Mouse (Mus musculus) lung, adult 10 weeks (tissue): Measurements from ENCODE around the gene Olfr705. TPM values are rescaled to one million over a fixed set of nuclear protein-coding genes. Genes with fewer than 3 reads are reported as not detected.

Source experiments
- polyA plus RNA-seq: library from polyadenylated mRNA; stranded (reverse); fragments of 350-450 nt; fragmentation: Illumina TruSeq; extraction: RNeasy Lipid Tissue Mini Kit (QIAGEN cat#74804); gene quantifications from one replicate; pipeline ENCODE4 v1.2.3, GENCODE M21; 2014; ENCODE audit warnings: low read depth, low replicate concordance; ENCODE audit not compliant: insufficient read depth

Olfr705 gene
- polyA plus RNA-seq: not detected

DNA sequence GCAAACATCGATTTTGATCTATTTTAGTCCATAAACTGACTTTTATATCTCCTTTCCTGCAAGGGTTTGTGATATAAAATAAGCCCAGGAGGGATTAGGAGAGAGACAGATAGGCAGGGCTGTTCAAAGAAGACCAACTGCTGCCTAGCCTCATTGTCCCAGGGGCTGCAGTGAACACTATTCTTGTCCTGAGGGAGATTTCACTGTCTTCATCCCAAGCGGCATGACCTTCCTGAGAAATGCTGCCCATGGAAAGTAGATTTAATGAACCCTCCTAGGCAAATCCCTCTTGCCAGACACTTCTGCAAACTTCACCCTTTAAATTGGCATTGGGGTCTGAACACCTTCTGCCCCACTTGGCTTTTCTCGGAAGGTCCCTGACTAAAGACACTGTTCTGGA lies at the start of gene Olfr705:
Gene Olfr705, minus strand, starts transcription at position 101 of the 400 bp plus-strand sequence.

DNA sequence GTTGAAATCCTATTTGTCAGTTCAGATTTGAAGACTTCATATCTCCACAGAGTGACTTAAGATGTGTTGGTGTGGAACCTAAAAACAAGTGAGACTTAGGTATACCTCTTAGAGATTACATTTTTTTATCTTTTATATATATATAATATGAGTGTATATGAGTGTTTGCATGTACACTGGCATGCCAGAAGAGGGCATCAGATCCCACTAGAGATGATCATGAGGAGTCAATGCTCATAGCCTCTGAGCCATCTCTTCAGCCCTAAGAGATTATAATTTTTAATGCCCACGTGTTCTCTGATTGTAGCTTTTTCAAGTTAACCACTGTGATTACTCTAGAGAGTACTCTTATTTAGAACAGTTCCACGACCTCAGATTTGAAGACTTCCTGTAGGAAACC lies 31.0 kb upstream of the Olfr705 start, which contains the start of gene Olfr1532-ps1:
Gene Olfr1532-ps1, plus strand, starts transcription at position 326 of the 400 bp plus-strand sequence.

DNA sequence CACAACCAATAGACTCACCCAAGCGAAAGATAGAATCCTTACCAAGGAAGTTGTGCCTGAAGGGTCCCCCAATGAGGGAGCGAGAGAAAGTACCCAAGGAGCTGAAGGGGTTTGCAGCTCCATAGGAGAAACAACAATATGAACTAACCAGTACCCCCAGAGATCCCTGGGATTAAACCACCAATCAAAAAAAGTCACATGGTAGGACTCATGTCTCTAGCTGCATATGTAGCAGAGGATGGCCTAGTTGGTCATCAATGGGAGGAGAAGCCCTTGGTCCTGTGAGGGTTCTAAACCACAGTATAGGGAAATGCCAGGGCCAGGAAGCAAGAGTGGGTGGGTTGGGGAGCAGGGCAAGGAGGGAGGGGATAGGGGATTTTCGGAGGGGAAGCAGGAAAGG lies 24.4 kb upstream of the Olfr705 start, which contains the start of gene Olfr707:
Gene Olfr707, minus strand, starts transcription at position 101 of the 400 bp plus-strand sequence.

DNA sequence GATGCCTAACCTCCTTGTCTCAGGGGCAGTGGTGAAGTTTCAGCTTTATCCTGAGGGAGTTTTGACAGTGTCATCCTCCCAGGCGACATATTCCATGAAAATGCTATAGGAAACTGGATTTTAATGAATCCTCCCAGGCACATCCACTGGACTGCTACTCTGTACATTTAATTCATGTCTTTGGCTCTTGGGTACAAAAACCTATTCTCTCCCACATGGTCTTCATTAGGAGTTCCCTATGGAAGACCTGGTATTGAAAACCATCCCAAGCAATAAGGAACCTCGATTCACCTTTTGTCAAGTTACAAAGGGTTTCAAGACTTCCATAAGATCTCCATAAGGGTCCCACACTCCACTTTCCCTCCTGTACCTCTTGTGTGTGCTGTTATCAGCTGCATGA lies 11.4 kb upstream of the Olfr705 start, which contains the start of gene Olfr706:
Gene Olfr706, minus strand, starts transcription at position 101 of the 400 bp plus-strand sequence.

DNA sequence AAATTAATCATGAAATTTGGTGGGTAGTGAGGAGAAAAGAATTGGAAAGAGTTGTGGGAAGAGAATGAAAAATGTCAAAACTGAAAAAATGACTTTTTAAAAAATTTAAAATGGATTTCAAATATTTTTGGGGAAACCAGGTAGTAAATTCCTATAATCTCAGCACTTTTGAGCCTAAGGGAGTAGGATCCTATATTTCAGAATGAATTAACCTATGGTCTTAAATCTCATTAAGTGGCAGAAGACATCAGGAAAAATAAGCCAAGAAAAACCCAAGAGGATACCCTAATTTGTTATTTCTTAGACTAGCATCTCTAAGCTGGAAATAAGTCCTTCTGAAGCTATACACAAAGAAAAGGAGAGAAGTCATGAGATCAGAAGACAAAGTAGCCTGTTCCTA lies 13.8 kb downstream of the Olfr705 start, which contains the start of gene Olfr704:
Gene Olfr704, plus strand, starts transcription at position 301 of the 400 bp plus-strand sequence.

DNA sequence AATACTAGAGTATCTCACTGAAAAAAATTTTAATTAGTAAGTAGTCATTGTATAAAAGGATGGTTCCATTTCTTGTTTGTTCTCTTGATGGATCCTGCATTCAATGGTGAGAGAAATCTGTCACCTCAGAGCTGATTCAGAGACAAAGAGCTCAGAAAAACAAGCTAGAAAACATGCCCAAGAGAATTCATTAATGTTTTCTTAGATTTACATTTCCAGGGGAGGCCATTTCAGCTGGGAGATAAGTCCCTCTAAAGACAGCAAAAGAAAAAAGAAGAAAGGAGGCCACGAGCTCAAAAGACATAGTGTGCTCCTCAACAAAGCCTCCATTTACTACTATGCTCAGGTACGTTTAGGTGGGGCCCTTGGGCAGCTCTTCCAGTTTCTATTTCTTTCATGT lies 33.6 kb downstream of the Olfr705 start, which contains the start of gene Olfr703:
Gene Olfr703, plus strand, starts transcription at position 301 of the 400 bp plus-strand sequence.

DNA sequence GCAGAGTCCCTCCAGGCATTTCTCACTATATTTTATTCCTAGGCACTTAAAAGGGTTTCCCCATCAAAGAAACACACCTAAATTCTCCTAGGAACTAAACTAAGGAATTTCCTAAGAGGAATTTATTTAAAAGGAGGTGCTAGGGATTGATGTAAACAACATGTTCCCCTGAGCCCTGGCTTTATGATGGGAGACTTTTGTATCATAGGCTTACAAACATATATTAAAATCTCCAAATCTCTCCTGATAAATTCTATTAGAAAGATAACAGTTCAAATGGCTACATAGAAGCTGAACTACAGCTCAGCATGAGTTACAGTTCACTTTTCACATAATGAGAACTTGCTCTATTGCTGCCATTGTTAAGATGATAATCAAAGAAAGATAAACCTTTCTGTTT lies 42.9 kb downstream of the Olfr705 start, which contains the start of gene Olfr702:
Gene Olfr702, minus strand, starts transcription at position 101 of the 400 bp plus-strand sequence.

Other genes with a start within 250 kb of the Olfr705 start
- gene Olfr693, start 196.3 kb downstream of the Olfr705 start, polyA plus RNA-seq: not detected
- gene Olfr694, start 185.1 kb downstream of the Olfr705 start, polyA plus RNA-seq: not detected
- not detected for gene Olfr695, start 160.5 kb downstream of the Olfr705 start, polyA plus RNA-seq
- gene Olfr697, start 134.4 kb downstream of the Olfr705 start, polyA plus RNA-seq: not detected
- not detected for gene Olfr698, start 121.5 kb downstream of the Olfr705 start, polyA plus RNA-seq
- not detected for gene Olfr699, start 83.7 kb downstream of the Olfr705 start, polyA plus RNA-seq
- not detected for gene Olfr700, start 68.1 kb downstream of the Olfr705 start, polyA plus RNA-seq
- gene Olfr701, start 62.8 kb downstream of the Olfr705 start, polyA plus RNA-seq: not detected
- gene Olfr702, start 43.0 kb downstream of the Olfr705 start, polyA plus RNA-seq: not detected
- gene Olfr703, start 33.5 kb downstream of the Olfr705 start, polyA plus RNA-seq: not detected
- gene Olfr704, start 13.7 kb downstream of the Olfr705 start, polyA plus RNA-seq: not detected
- gene Olfr706, start 11.3 kb upstream of the Olfr705 start, polyA plus RNA-seq: not detected
- not detected for gene Olfr707, start 24.4 kb upstream of the Olfr705 start, polyA plus RNA-seq
- gene Olfr1532-ps1, start 31.1 kb upstream of the Olfr705 start, polyA plus RNA-seq: not detected
- not detected for gene Olfr709-ps1, start 55.3 kb upstream of the Olfr705 start, polyA plus RNA-seq
- gene Olfr710, start 71.4 kb upstream of the Olfr705 start, polyA plus RNA-seq: not detected
- not detected for gene Olfr6, start 87.0 kb upstream of the Olfr705 start, polyA plus RNA-seq
- gene Olfr711, start 98.6 kb upstream of the Olfr705 start, polyA plus RNA-seq: not detected
- gene Olfr2, start 129.2 kb upstream of the Olfr705 start, polyA plus RNA-seq: not detected
- not detected for gene Olfr713, start 154.3 kb upstream of the Olfr705 start, polyA plus RNA-seq
- gene Olfr714, start 194.1 kb upstream of the Olfr705 start, polyA plus RNA-seq: not detected
- gene Olfr17, start 216.3 kb upstream of the Olfr705 start, polyA plus RNA-seq: not detected
- gene Olfr715b, start 233.5 kb upstream of the Olfr705 start, polyA plus RNA-seq: not detected